Mouse (Mus musculus) cerebellum, adult 9-10 months (tissue): Measurements from ENCODE around the gene Trpc1.

Source experiments
- DNase-seq: peaks from one replicate; pipeline ENCODE4 v3.0.0; 2022

Gene Trpc1

GRCm38 (mm10) chr9:95750037-95750511 is at the start of gene Trpc1:
Gene Trpc1 (minus strand): TSS chr9:95750375.
- peak; percentile 81 for DNase-seq

DNA sequence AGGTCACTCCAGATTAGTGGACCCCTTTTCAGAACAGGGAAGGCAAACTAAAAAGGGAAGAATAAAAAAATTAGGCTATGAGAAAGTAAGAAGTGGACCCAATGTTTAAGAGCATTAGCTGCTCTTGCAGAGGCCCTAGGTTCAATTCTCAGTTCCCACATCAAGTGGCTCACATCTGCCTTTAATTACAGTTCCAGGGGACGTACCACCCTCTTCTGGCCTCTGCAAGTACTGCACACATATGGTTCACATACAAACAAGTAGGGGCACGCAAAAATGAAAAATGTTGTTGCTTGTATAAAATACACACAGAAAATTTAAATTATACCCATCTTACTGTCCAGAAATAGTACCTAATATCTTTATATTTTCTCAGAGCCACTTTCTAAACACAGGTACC is 46.1 kb upstream of the Trpc1 start:
- DNase-seq = no peak

DNA sequence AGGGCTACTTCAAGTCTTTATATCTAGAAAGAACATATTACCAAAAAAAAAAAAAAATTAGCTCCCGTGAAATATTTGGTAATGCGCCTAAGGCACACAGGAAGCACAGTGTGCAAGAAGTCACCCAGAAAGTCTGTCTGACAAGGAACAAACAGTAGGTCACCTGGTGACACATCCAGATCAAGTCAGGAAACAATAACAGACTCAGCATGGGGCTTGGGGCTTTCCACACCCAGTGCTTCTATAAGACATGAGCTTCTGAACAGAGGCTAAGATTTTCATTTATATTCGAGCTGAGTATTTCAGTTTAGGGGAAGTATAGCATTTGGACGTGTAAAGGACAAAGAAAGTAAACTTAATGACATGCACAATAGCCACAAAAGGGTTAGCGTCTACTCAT is 45.7 kb upstream of the Trpc1 start:
- DNase-seq = no peak

DNA sequence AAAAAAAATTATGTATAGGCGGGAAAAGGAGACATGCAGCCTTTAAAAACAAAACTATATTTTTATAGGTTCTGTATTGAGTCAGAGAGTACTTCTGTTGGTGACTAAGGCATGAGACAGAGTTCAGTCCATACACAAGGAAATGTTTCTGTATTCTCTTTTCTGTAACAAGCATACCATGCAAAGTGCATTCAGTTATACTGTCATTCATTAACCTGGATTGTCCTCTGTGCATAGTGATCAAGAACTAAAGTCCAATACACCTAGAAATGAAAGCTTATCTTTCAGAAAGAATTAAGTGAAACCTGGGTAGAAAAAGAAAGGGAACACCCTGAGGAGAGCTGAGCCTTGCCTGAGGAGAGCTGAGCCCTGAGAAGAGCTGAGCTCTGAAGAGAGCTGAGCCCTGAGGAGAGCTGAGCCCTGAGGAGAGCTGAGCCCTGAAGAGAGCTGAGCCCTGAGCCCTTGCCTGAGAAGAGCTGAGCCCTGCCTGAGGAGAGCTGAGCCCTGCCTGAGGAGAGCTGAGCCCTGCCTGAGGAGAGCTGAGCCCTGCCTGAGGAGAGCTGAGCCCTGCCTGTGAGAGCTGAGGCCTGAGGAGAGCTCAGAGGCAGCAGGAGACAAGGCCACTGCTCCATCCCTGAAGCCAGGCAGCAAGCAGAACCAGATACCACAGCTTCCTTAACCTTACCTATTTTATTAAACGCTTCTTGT is 45.1 kb upstream of the Trpc1 start:
- no peak for DNase-seq

DNA sequence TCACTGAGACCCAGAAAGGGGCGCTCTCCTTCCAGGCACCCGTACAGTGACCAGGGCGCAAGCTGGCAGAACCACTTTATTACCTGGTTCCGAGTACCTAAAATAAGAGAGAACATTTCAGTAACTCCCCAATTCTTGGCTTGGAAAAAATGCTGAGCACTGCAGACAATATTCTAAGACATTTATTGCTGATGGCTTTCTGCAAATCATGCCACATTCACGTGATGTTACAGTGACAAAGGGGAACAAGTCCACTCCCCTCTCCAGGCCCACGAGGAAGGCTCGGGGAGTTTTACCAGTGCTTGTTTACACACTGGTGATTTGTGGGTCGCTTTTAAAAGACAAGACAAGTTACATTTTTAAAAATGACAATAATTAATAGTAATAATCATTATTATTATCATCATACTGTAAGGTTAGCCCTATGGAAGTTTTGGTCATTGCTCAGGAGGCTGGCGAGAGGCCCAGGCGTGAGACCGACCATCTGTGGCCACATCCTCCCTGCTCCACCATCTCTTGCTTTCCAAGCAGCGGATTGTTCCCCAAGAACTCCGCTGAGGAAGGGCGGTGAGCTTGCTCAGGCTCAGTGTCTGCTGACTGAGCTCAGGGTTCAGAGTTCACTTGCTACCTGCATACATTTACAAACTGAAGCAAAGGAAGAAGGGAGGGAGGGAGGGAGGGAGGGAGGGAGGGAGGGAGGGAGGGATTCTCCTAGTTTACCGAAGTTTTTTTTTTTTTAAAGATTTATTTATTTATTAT is 44.0 kb upstream of the Trpc1 start:
- DNase-seq = no peak

- DNase-seq = no peak
Measured at GRCm38 (mm10) chr9:95784888-95785511, 34.8 kb upstream of the Trpc1 start.

DNA sequence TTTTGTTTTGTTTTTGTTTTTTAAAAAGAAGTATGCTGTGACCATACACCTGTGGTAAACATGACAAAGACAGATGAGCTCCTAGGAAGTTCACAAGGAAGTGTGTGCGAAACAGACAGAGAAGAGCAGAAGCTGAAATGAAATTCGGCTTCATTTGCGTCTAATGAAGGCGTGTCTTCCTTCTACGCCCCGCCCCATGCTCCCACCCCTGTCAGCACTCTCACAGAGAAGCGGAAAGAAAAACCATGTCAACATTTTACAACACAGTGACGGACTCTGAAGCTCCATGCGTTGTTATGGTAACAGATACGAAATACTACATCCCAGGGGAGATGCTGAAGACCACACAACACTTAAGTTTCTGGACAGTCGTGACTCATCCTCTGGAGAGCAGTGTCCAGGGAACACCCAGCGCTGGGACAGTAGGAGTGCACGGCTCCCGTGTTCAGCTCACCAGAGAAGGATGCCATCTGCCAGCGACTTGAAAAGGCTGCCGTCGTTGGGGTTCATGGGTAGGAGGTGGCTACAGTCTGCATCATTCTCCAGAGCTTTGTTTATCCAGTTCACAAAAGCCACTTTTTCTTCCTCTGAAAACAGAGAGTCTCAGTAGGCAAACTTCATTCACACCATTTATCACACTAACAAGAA is 33.6 kb upstream of the Trpc1 start:
- no peak for DNase-seq

DNA sequence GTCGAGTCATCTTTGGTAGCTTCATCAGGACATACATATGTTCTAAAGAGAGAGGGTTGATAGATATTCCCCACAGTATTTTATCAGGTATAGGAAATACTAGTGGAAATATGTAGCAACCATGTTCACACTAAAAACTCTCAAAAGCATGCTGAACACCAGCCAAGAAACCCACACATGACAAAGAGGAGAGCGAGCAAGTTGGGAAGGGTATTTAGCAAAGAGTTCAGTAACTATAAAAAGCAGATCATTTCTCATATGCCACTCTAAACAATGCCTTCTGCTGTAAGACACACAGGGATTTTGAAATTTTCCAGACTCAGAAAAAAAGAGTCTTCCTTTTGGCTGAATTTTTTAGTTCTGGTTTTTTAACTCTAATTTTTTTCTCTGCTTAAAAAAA is 21.5 kb upstream of the Trpc1 start:
- DNase-seq = no peak

DNA sequence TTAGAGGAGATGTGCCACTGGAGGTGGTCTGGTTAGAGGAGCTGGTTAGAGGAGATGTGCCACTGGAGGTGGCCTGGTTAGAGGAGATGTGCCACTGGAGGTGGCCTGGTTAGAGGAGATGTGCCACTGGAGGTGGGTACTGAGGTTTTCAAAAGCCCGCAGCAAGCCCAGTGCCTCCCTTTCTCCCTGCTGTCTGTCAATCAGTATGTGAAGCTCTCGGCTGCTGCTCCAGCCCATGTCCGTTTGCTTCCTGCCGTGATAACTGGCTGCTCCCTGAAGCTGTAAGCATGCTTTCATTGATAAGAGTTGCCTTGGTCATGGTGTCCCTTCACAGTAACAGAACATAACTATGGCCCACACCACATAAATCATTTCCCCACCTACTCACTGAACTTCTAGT is 13.0 kb upstream of the Trpc1 start:
- no peak for DNase-seq

- no peak for DNase-seq
Measured at GRCm38 (mm10) chr9:95762228-95762627, 12.1 kb upstream of the Trpc1 start.

- DNase-seq = no peak
Measured at GRCm38 (mm10) chr9:95761381-95761780, 11.2 kb upstream of the Trpc1 start.

DNA sequence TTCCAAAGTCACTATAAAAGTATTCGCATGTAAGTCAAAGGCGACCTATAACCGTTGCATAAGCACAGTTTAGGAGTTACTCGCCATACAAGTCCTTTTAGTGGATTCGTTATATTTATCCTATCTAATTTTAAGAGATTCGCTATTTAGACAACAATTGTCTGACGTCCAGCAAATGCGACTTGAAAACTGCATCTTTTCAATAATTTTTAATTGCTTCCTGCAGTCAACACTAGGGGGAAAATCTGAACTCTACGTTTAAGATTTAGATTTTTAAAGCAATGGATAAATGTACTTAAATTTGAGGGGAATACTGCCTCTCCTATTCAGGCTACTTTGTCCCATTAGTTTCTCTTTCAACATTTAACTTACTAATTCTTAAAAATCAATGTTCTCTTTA is 571 bp upstream of the Trpc1 start:
- DNase-seq = no peak

GRCm38 (mm10) chr9:95749461-95749928 is 680 bp downstream of the Trpc1 start:
- DNase-seq = peak; percentile 52

DNA sequence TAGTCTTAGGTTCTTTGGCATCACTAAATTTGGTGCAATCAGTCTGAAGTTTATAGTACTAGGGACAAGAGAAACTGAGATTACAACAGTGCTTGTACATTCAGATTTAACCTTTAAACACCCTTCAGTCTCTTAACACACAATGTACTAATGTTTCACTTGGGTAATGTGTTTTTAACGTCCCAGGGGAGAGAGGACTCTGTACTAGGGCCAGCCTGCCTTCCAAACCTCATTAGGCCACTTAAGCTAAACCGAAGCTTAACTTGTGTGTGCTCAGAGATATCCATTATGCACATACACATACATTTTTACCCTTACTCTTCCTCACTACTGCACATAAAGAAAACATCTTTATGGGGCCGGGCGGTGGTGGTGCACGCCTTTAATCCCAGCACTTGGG is 2.9 kb downstream of the Trpc1 start:
- DNase-seq = no peak

DNA sequence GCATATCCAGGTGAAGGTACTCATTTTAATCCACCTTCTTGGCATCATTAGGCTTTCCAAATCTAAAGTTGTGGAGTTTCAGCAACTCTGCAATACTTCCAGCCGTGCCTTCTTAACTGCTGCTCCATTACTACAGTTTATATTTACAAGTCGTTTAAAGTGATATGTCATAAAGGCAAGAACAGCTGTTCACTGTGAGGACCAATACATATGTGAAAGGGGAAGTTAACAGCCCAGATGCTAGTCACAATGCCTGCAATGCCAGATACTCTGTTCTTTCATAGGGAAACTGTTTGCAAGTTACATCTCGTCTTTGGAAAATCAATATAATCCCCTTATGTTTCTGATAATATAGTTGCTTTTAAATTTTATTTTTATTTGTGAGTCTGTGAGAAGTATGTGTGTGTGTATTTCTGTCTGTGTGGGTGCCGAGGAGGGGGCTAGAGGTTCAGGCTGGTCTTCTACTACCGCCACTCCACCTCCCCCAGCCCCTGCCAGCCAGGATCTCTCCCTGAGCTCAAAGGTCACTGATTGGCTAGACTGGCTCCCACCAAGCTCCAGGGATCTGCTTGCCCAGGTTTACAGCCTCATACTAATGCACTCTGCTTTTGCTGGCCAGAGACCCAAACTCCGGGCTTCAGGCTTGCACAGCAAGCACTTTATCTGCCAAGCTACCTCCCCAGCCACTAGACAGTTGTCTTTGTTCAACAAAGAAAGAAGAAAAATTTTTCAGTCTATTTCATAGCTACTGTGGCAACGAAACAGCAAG is 5.1 kb downstream of the Trpc1 start:
- no peak for DNase-seq

GRCm38 (mm10) chr9:95736238-95736637 is 13.9 kb downstream of the Trpc1 start:
- DNase-seq = no peak

GRCm38 (mm10) chr9:95712574-95712973 is 37.6 kb downstream of the Trpc1 start:
- no peak for DNase-seq

DNA sequence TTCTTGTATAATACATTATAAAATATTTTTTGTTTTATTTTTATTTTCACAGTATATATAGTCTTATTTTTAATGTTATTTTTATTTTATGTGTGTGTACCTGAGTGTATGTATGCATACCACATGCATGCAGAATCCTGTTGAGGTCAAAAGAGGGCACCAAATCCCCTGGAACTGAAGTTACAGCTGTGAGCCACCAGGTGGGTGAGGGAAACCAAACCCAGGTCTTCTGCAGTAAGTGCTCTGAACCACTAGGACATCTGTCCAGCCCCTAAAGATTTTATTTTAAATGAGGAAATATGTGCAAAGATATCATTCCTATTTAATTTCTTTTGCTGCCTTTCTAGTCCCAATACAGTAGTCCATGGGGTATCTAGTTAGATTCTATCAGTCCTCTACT is 41.2 kb downstream of the Trpc1 start:
- DNase-seq = no peak

DNA sequence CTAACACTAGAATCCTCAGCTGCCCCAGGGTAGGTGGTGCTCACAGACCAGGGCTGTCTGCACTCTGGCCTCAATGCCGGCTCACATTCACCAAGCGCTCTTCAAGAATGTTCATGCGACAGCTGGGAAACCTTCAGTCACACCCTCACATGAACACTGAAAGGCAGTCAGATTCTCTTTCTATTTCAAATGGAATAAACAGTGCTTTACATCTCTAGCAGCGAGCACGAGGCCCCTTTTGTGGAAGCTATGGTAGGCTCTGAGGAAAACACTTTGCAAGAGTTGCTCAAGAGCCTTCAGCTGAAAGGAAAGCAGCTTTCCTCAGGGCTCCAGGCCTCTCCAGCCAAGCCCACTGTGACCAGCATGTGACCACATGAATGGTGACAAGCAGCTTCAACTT is 44.8 kb downstream of the Trpc1 start:
- DNase-seq = no peak

GRCm38 (mm10) chr9:95704078-95704477 is 46.1 kb downstream of the Trpc1 start:
- no peak for DNase-seq

GRCm38 (mm10) chr9:95699273-95699672 is 50.9 kb downstream of the Trpc1 start:
- DNase-seq = no peak

GRCm38 (mm10) chr9:95697808-95698207 is 52.4 kb downstream of the Trpc1 start:
- DNase-seq = peak; percentile 45

GRCm38 (mm10) chr9:95696581-95696980 is 53.6 kb downstream of the Trpc1 start:
- DNase-seq = no peak
